Mouse (Mus musculus): ENCODE data around the gene Rnf208. TPM values are rescaled to one million over a fixed set of nuclear protein-coding genes. Genes with fewer than 3 reads are reported as not detected.

Rnf208 gene
- polyA plus RNA-seq, 1 experiment = 0.22 TPM

DNA sequence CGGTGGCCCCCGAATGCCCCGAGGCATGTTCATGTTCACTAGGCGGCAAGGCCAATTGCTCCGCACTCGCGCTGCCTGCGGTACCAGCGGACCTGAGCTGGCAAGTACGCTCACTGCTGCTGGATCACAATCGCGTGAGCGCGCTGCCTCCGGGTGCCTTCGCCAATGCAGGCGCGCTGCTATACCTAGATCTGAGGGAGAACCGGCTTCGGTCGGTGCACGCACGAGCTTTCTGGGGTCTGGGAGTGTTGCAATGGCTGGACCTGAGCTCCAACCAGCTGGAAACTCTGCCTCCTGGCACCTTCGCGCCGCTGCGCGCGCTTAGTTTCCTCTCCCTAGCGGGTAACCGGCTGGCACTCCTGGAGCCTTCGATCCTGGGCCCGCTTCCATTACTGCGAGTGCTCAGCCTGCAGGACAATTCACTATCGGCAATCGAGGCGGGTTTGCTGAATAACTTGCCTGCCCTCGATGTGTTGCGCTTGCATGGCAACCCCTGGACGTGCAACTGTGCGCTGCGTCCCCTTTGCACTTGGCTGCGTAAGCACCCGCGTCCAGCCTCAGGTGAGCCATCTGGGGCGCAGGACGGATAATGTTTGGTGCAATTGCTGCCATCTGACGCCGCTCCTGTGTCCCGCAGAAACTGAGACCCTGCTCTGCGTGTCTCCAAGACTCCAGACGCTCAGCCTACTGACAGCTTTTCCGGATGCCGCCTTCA, 48.2 kb downstream of the Rnf208 start:
- peaks cover 62% of the 10 kb centered on the region for H3K27me3 ChIP-seq (ENCODE audit: control insufficient read depth, insufficient read depth, insufficient read length)
- H3K36me3 ChIP-seq (ENCODE audit: control insufficient read depth, insufficient read depth) = peaks cover 9% of the 10 kb centered on the region
- no peak overlapping the region for H3K4me3 ChIP-seq (ENCODE audit: insufficient read depth, poor library complexity, severe bottlenecking)
- no peak for TF ChIP-seq CTCF (IDR thresholded peaks at IDR 0.05; ENCODE audit: control insufficient read depth, insufficient read depth, insufficient read length)
- no peaks in the 10 kb centered on the region for H3K79me2 ChIP-seq (ENCODE audit: control insufficient read depth, insufficient read depth)
- no peaks in the 10 kb centered on the region for H3K79me3 ChIP-seq (ENCODE audit: low read depth)
- H3ac ChIP-seq (ENCODE audit: control insufficient read depth, insufficient read length, low read depth) = no peak overlapping the region

DNA sequence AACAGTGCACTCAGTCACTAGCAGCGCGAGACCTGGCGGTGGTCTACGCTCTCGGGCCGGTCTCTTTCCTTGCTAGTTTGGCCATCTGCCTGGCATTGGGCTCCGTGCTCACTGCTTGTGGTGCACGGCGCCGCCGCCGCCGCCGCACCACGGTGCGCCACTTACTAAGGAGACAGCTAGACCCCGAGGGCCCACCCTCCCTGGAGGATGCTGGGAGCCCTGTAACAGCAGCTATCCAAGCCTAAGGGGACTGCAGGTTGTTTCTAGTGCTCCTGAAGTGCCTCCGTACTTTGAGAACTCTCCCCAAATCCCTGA, 48.7 kb downstream of the Rnf208 start:
- Histone ChIP-seq H3K79me2 (ENCODE audit: control insufficient read depth, insufficient read depth) (no peaks in the 10 kb centered on the region), H3ac (ENCODE audit: control insufficient read depth, insufficient read length, low read depth) (no peak overlapping the region), H3K79me3 (ENCODE audit: low read depth) (no peaks in the 10 kb centered on the region), H3K36me3 (ENCODE audit: control insufficient read depth, insufficient read depth) (peaks cover 4% of the 10 kb centered on the region), H3K4me3 (ENCODE audit: insufficient read depth, poor library complexity, severe bottlenecking) (no peak overlapping the region), H3K27me3 (ENCODE audit: control insufficient read depth, insufficient read depth, insufficient read length) (peaks cover 67% of the 10 kb centered on the region)
- no peak for TF ChIP-seq MAX (IDR thresholded peaks at IDR 0.05)
- no peak for TF ChIP-seq MYOD1 (IDR thresholded peaks at IDR 0.05; ENCODE audit: control insufficient read depth, insufficient read length, low read depth)

- TF ChIP-seq MAX (IDR thresholded peaks at IDR 0.05) (no peak), CTCF (IDR thresholded peaks at IDR 0.05; ENCODE audit: control insufficient read depth, insufficient read depth, insufficient read length) (no peak), FOSL1 (IDR thresholded peaks at IDR 0.05; ENCODE audit: insufficient read depth, low read length, poor library complexity, severe bottlenecking) (no peak), USF1 (IDR thresholded peaks at IDR 0.05; ENCODE audit: low read depth) (no peak), MYOG (IDR thresholded peaks at IDR 0.05; ENCODE audit: control insufficient read depth, extremely low read depth, insufficient read length) (no peak), CEBPB (IDR thresholded peaks at IDR 0.05; ENCODE audit: low read depth) (no peak), MYOD1 (IDR thresholded peaks at IDR 0.05; ENCODE audit: control insufficient read depth, insufficient read length, low read depth) (no peak)
- H3K4me3 ChIP-seq (ENCODE audit: insufficient read depth, poor library complexity, severe bottlenecking) = no peak overlapping the region
Measured at GRCm38 (mm10) chr2:25291184-25292053, 49.4 kb downstream of the Rnf208 start.

GRCm38 (mm10) chr2:25292054-25292544, 50.0 kb downstream of the Rnf208 start:
- Histone ChIP-seq H3ac (ENCODE audit: control insufficient read depth, insufficient read length, low read depth) (no peak overlapping the region), H3K79me2 (ENCODE audit: control insufficient read depth, insufficient read depth) (no peaks in the 10 kb centered on the region), H3K79me3 (ENCODE audit: low read depth) (no peaks in the 10 kb centered on the region), H3K27me3 (ENCODE audit: control insufficient read depth, insufficient read depth, insufficient read length) (peaks cover 80% of the 10 kb centered on the region), H3K36me3 (ENCODE audit: control insufficient read depth, insufficient read depth) (no peaks in the 10 kb centered on the region), H3K4me3 (ENCODE audit: insufficient read depth, poor library complexity, severe bottlenecking) (no peak overlapping the region)
- no peak for TF ChIP-seq CTCF (IDR thresholded peaks at IDR 0.05; ENCODE audit: control insufficient read depth, insufficient read depth, insufficient read length)
- no peak for TF ChIP-seq CEBPB (IDR thresholded peaks at IDR 0.05; ENCODE audit: low read depth)
- no peak for TF ChIP-seq MYOG (IDR thresholded peaks at IDR 0.05; ENCODE audit: control insufficient read depth, extremely low read depth, insufficient read length)
- no peak for TF ChIP-seq MYOD1 (IDR thresholded peaks at IDR 0.05; ENCODE audit: control insufficient read depth, insufficient read length, low read depth)
- TF ChIP-seq USF1 (IDR thresholded peaks at IDR 0.05; ENCODE audit: low read depth) = no peak
- no peak for TF ChIP-seq FOSL1 (IDR thresholded peaks at IDR 0.05; ENCODE audit: insufficient read depth, low read length, poor library complexity, severe bottlenecking)
- no peak for TF ChIP-seq MAX (IDR thresholded peaks at IDR 0.05)

More at GRCm38 (mm10) chr2:25291184-25292053, 49.4 kb downstream of the Rnf208 start:
- H3K36me3 ChIP-seq (ENCODE audit: control insufficient read depth, insufficient read depth) = no peaks in the 10 kb centered on the region
- no peak overlapping the region for H3ac ChIP-seq (ENCODE audit: control insufficient read depth, insufficient read length, low read depth)
- H3K79me3 ChIP-seq (ENCODE audit: low read depth) = no peaks in the 10 kb centered on the region
- peaks cover 73% of the 10 kb centered on the region for H3K27me3 ChIP-seq (ENCODE audit: control insufficient read depth, insufficient read depth, insufficient read length)
- H3K79me2 ChIP-seq (ENCODE audit: control insufficient read depth, insufficient read depth) = no peaks in the 10 kb centered on the region

- TF ChIP-seq CTCF (IDR thresholded peaks at IDR 0.05; ENCODE audit: control insufficient read depth, insufficient read depth, insufficient read length) (peak; percentile 37), USF1 (IDR thresholded peaks at IDR 0.05; ENCODE audit: low read depth) (no peak), CEBPB (IDR thresholded peaks at IDR 0.05; ENCODE audit: low read depth) (no peak), MAX (IDR thresholded peaks at IDR 0.05) (no peak), FOSL1 (IDR thresholded peaks at IDR 0.05; ENCODE audit: insufficient read depth, low read length, poor library complexity, severe bottlenecking) (no peak), MYOG (IDR thresholded peaks at IDR 0.05; ENCODE audit: control insufficient read depth, extremely low read depth, insufficient read length) (no peak)
- no peak overlapping the region for H3K4me3 ChIP-seq (ENCODE audit: insufficient read depth, poor library complexity, severe bottlenecking)
- H3K79me3 ChIP-seq (ENCODE audit: low read depth) = no peaks in the 10 kb centered on the region
- H3K79me2 ChIP-seq (ENCODE audit: control insufficient read depth, insufficient read depth) = no peaks in the 10 kb centered on the region
- peaks cover 88% of the 10 kb centered on the region for H3K27me3 ChIP-seq (ENCODE audit: control insufficient read depth, insufficient read depth, insufficient read length)
- H3ac ChIP-seq (ENCODE audit: control insufficient read depth, insufficient read length, low read depth) = no peak overlapping the region
- no peaks in the 10 kb centered on the region for H3K36me3 ChIP-seq (ENCODE audit: control insufficient read depth, insufficient read depth)
Measured at GRCm38 (mm10) chr2:25292856-25293255, 50.8 kb downstream of the Rnf208 start.

DNA sequence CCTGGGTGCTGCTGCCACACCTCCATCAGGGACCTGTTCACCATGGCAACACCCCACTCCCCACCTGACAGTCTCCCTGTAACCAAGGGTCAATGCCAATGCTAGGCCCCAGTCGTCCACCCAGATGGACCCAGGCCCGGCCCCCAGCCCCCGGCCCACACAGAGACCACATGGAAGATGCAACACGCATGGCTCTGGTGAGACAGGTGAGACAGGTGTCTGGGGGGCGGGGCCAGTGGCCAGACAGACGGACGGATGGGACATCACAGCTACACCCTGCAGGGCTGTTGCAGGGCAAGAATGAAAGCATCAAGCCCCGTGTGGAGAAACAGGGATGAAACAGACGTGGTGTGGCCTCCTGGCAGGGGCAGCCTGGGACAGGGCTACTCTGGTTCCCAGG, 51.7 kb downstream of the Rnf208 start:
- no peaks in the 10 kb centered on the region for H3K79me2 ChIP-seq (ENCODE audit: control insufficient read depth, insufficient read depth)
- H3ac ChIP-seq (ENCODE audit: control insufficient read depth, insufficient read length, low read depth) = no peak overlapping the region
- no peak overlapping the region for H3K4me3 ChIP-seq (ENCODE audit: insufficient read depth, poor library complexity, severe bottlenecking)
- peaks cover 91% of the 10 kb centered on the region for H3K27me3 ChIP-seq (ENCODE audit: control insufficient read depth, insufficient read depth, insufficient read length)
- H3K36me3 ChIP-seq (ENCODE audit: control insufficient read depth, insufficient read depth) = no peaks in the 10 kb centered on the region
- no peak for TF ChIP-seq MAX (IDR thresholded peaks at IDR 0.05)
- no peak for TF ChIP-seq CEBPB (IDR thresholded peaks at IDR 0.05; ENCODE audit: low read depth)
- no peak for TF ChIP-seq FOSL1 (IDR thresholded peaks at IDR 0.05; ENCODE audit: insufficient read depth, low read length, poor library complexity, severe bottlenecking)
- no peak for TF ChIP-seq USF1 (IDR thresholded peaks at IDR 0.05; ENCODE audit: low read depth)
- TF ChIP-seq MYOD1 (IDR thresholded peaks at IDR 0.05; ENCODE audit: control insufficient read depth, insufficient read length, low read depth) = no peak
- no peak for TF ChIP-seq MYOG (IDR thresholded peaks at IDR 0.05; ENCODE audit: control insufficient read depth, extremely low read depth, insufficient read length)
- no peak for TF ChIP-seq CTCF (IDR thresholded peaks at IDR 0.05; ENCODE audit: control insufficient read depth, insufficient read depth, insufficient read length)
- H3K79me3 ChIP-seq (ENCODE audit: low read depth) = no peaks in the 10 kb centered on the region

Data from C2C12 (cell line).